8 mouse cellular contexts compared by ENCODE assay signal in the genomic region with DNA sequence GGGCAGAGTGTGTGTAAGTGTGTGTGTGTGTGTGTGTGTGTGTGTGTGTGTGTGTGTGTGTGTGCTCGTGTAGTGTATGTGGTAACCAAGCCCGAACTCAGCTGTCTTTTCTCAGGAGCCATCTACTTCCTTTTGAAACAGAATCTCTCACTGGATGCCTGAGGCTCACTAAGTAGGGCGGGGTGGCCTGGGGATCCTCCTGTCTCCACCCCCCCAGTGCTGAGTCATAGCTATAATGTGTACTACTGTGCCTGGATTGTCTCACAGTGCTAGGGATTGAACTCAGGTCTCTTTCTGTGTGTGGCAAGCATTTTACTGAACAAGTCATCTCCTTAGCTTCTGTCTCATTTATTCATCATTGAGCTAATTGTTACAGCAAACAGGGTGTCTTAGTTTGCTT. TPM values are rescaled to one million over a fixed set of nuclear protein-coding genes. Genes with fewer than 3 reads are reported as not detected.
DNase-seq lines count a peak whose midpoint lies in the region; ATAC-seq and TF ChIP-seq lines count a peak whose summit lies in the region.
"Had no signal": no experiment of that assay in that cellular context is flagged by ENCODE, and none has a peak within 500 bp of the region (broad histone marks: within the 10 kb centered on the region; RNA-seq: fewer than 3 reads in every experiment).

No protein-coding gene starts in this region.

- H3K9ac ChIP-seq in intestine, embryonic 16.5 days (ENCODE audit: low read depth, low read length) = no peak overlapping the region
- H3K9ac ChIP-seq in stomach, embryonic 14.5 days (replicated peaks; ENCODE audit: low read depth, low read length) = no peak overlapping the region
- no peak overlapping the region for H3K9ac ChIP-seq in forebrain, embryonic 14.5 days (ENCODE audit: low read length)
- H3K9ac ChIP-seq: hindbrain, embryonic 15.5 days had no signal

- no peak overlapping the region for H3ac ChIP-seq in C2C12 (ENCODE audit: control insufficient read depth, insufficient read length, low read depth)

- WGBS in intestine, embryonic 16.5 days = 15% methylated on average over 3 of the region's 3 CpGs
- WGBS in stomach, embryonic 14.5 days = 48% methylated on average over 3 of the region's 3 CpGs
- WGBS in forebrain, embryonic 14.5 days = 80% methylated on average over 3 of the region's 3 CpGs

- H3K27ac ChIP-seq in intestine, embryonic 16.5 days (ENCODE audit: low read length) = no peak overlapping the region
- no peak overlapping the region for H3K27ac ChIP-seq in stomach, embryonic 14.5 days (ENCODE audit: low read length)
- no peak overlapping the region for H3K27ac ChIP-seq in forebrain, embryonic 14.5 days (ENCODE audit: low read depth, low read length)
- H3K27ac ChIP-seq: hindbrain, embryonic 15.5 days had no signal

- peak; percentile 85 for DNase-seq in 3T3-L1 (ENCODE audit: low read depth, low spot score)
- DNase-seq in cerebellum, adult 11 months = no peak
- no peak for DNase-seq in forebrain, embryonic 14.5 days (ENCODE audit: low spot score)

- H3K27me3 ChIP-seq in C2C12 (ENCODE audit: control insufficient read depth, insufficient read depth, insufficient read length) = no peaks in the 10 kb centered on the region
- H3K27me3 ChIP-seq in erythroblast, embryonic 14.5 days (ENCODE audit: control insufficient read depth) = no peaks in the 10 kb centered on the region
- no peaks in the 10 kb centered on the region for H3K27me3 ChIP-seq in intestine, embryonic 16.5 days (replicated peaks; ENCODE audit: control insufficient read depth, insufficient read depth, low read length)
- no peaks in the 10 kb centered on the region for H3K27me3 ChIP-seq in stomach, embryonic 14.5 days (ENCODE audit: control insufficient read depth, insufficient read depth, low read length)
- H3K27me3 ChIP-seq in forebrain, embryonic 14.5 days (replicated peaks; ENCODE audit: control insufficient read depth, insufficient read depth, low read length) = no peaks in the 10 kb centered on the region
- H3K27me3 ChIP-seq: hindbrain, embryonic 15.5 days had no signal

- H3K79me3 ChIP-seq in C2C12 (ENCODE audit: low read depth) = no peaks in the 10 kb centered on the region

- H3K4me1 ChIP-seq in erythroblast, embryonic 14.5 days (ENCODE audit: control insufficient read depth) = peaks cover 90% of the 10 kb centered on the region
- peaks cover 9% of the 10 kb centered on the region for H3K4me1 ChIP-seq in intestine, embryonic 16.5 days (ENCODE audit: control insufficient read depth, insufficient read depth, low read length)
- peaks cover 7% of the 10 kb centered on the region; the same call in 1 of the 2 replicates for H3K4me1 ChIP-seq in stomach, embryonic 14.5 days (ENCODE audit: control insufficient read depth, insufficient read depth, low read length)
- H3K4me1 ChIP-seq in forebrain, embryonic 14.5 days (ENCODE audit: control insufficient read depth, insufficient read depth, low read length) = no peaks in the 10 kb centered on the region

- H3K9me3 ChIP-seq in erythroblast, embryonic 14.5 days (ENCODE audit: control insufficient read depth, low read length) = no peaks in the 10 kb centered on the region
- H3K9me3 ChIP-seq in intestine, embryonic 16.5 days (ENCODE audit: control insufficient read depth, low read length) = no peaks in the 10 kb centered on the region
- no peaks in the 10 kb centered on the region for H3K9me3 ChIP-seq in stomach, embryonic 14.5 days (ENCODE audit: control insufficient read depth, low read depth, low read length)
- H3K9me3 ChIP-seq in forebrain, embryonic 14.5 days (replicated peaks; ENCODE audit: control insufficient read depth, low read length) = no peaks in the 10 kb centered on the region
- H3K9me3 ChIP-seq: hindbrain, embryonic 15.5 days had no signal

- H3K4me2 ChIP-seq in intestine, embryonic 16.5 days (ENCODE audit: low read depth, low read length) = no peak overlapping the region
- H3K4me2 ChIP-seq in stomach, embryonic 14.5 days (replicated peaks; ENCODE audit: low read depth, low read length) = no peak overlapping the region
- H3K4me2 ChIP-seq in forebrain, embryonic 14.5 days (ENCODE audit: low read length) = no peak overlapping the region
- H3K4me2 ChIP-seq: hindbrain, embryonic 15.5 days had no signal

- peak; percentile 90 for ATAC-seq in intestine, embryonic 16.5 days
- peak; percentile 85; the same call in 1 of the 2 replicates for ATAC-seq in stomach, embryonic 14.5 days (ENCODE audit: insufficient number of reproducible peaks, insufficient read depth, low FRiP score, low read depth)
- ATAC-seq in forebrain, embryonic 14.5 days = no peak

- H3K36me3 ChIP-seq in C2C12 (ENCODE audit: control insufficient read depth, insufficient read depth) = no peaks in the 10 kb centered on the region
- peaks cover 18% of the 10 kb centered on the region for H3K36me3 ChIP-seq in erythroblast, embryonic 14.5 days (ENCODE audit: control insufficient read depth)
- no peaks in the 10 kb centered on the region for H3K36me3 ChIP-seq in intestine, embryonic 16.5 days (ENCODE audit: control insufficient read depth, insufficient read depth, low read length)
- no peaks in the 10 kb centered on the region for H3K36me3 ChIP-seq in stomach, embryonic 14.5 days (ENCODE audit: control insufficient read depth, insufficient read depth, low read length)
- no peaks in the 10 kb centered on the region for H3K36me3 ChIP-seq in forebrain, embryonic 14.5 days (ENCODE audit: control insufficient read depth, insufficient read depth, low read length)
- H3K36me3 ChIP-seq: hindbrain, embryonic 15.5 days had no signal

- no peak overlapping the region for H3K4me3 ChIP-seq in C2C12 (ENCODE audit: insufficient read depth, poor library complexity, severe bottlenecking)
- peak overlapping the region; percentile 43 for H3K4me3 ChIP-seq in erythroblast, embryonic 14.5 days (replicated peaks)
- no peak overlapping the region for H3K4me3 ChIP-seq in intestine, embryonic 16.5 days (ENCODE audit: low read length)
- H3K4me3 ChIP-seq in stomach, embryonic 14.5 days (ENCODE audit: low read depth, low read length) = no peak overlapping the region
- H3K4me3 ChIP-seq in forebrain, embryonic 14.5 days (ENCODE audit: low read depth, low read length) = no peak overlapping the region
- H3K4me3 ChIP-seq: hindbrain, embryonic 15.5 days had no signal

- no peaks in the 10 kb centered on the region for H3K79me2 ChIP-seq in C2C12 (ENCODE audit: control insufficient read depth, insufficient read depth)

- no peak for TF ChIP-seq CTCF in C2C12 (IDR thresholded peaks at IDR 0.05; ENCODE audit: control insufficient read depth, insufficient read depth, insufficient read length)

TF ChIP-seq in C2C12, 6 proteins besides CTCF, POLR2A, EP300 and RAD21:
- TF ChIP-seq FOSL1 (IDR thresholded peaks at IDR 0.05; ENCODE audit: insufficient read depth, low read length, poor library complexity, severe bottlenecking) (no peak), MYOD1 (IDR thresholded peaks at IDR 0.05; ENCODE audit: control insufficient read depth, insufficient read length, low read depth) (peak; percentile 14), USF1 (IDR thresholded peaks at IDR 0.05; ENCODE audit: low read depth) (no peak), CEBPB (IDR thresholded peaks at IDR 0.05; ENCODE audit: low read depth) (no peak)

RNA-seq across cellular contexts. Expression of a gene that starts 12.6 kb away (rescaled TPM):
- not detected for polyA plus RNA-seq in C2C12 (2012; fragmentation: generic; extraction: Trizol)
- polyA plus RNA-seq in erythroblast, embryonic 14.5 days (2012) = 0.02 TPM in 1 of 2 replicates, not detected in the other
- 4.3 and 4.4 TPM in 2 replicates for polyA plus RNA-seq in intestine, embryonic 16.5 days (2015; fragmentation: Nextera tagmentation; extraction: Ambion mirVana)
- polyA plus RNA-seq in stomach, embryonic 14.5 days (2014; fragmentation: Nextera tagmentation; extraction: Ambion mirVana) = 6.1 and 7.3 TPM in 2 replicates
- polyA plus RNA-seq in forebrain, embryonic 14.5 days (2014; fragmentation: Nextera tagmentation; extraction: Ambion mirVana) = 1.8 TPM in 2 replicates
